Mouse (Mus musculus) testis, adult 2 months (tissue): ENCODE measurements around the gene Gm44973. TPM values are rescaled to one million over a fixed set of nuclear protein-coding genes. Genes with fewer than 3 reads are reported as not detected.
"Not testable (repeated sequence)": the region's sequence is repeated elsewhere in the genome, so short reads cannot be mapped to it uniquely, and the experiment has no call there.

Experiments
- H3K27ac ChIP-seq: fragments of 200-500 bp; 2 replicates; pipeline ENCODE4 v1.5.1; 2012; ENCODE audit warnings: low read depth, low read length; ENCODE audit not compliant: control insufficient read depth, insufficient read depth
- H3K27me3 ChIP-seq: fragments of 200-500 bp; 2 replicates; pipeline ENCODE4 v1.6.1; 2012; ENCODE audit warnings: mild to moderate bottlenecking, low read length, moderate library complexity; ENCODE audit not compliant: control insufficient read depth, insufficient read depth
- H3K36me3 ChIP-seq: fragments of 200-500 bp; 2 replicates; pipeline ENCODE4 v1.6.1; 2012; ENCODE audit warnings: mild to moderate bottlenecking, low read length; ENCODE audit not compliant: control insufficient read depth, insufficient read depth
- H3K4me1 ChIP-seq: fragments of 200-500 bp; 2 replicates; pipeline ENCODE4 v1.6.1; 2012; ENCODE audit warnings: low read length; ENCODE audit not compliant: control insufficient read depth, insufficient read depth
- H3K4me3 ChIP-seq: fragments of 200-500 bp; 2 replicates; pipeline ENCODE4 v1.5.1; 2012; ENCODE audit warnings: low read depth, mild to moderate bottlenecking, low read length, moderate library complexity, mixed read lengths; ENCODE audit not compliant: control insufficient read depth
- CTCF ChIP-seq: fragments of 200-500 bp; IDR thresholded peaks from 2 replicates; pipeline ENCODE4 v1.5.1; 2012; ENCODE audit warnings: low read depth, mild to moderate bottlenecking, inconsistent platforms, low read length, moderate library complexity; ENCODE audit not compliant: control insufficient read depth, insufficient read depth, insufficient replicate concordance
- POLR2A ChIP-seq: fragments of 200-500 bp; IDR thresholded peaks from 2 replicates; pipeline ENCODE4 v1.6.1; 2012; ENCODE audit warnings: low read depth, mild to moderate bottlenecking, inconsistent platforms, low read length, moderate library complexity; ENCODE audit not compliant: control insufficient read depth
- polyA plus RNA-seq: library from polyadenylated mRNA; depleted of rRNA; stranded (reverse); fragments of >200 nt; gene quantifications from 2 replicates; pipeline ENCODE4 v1.2.3, GENCODE M21; 2012

Gm44973 gene
- polyA plus RNA-seq, 1 experiment = not detected

- no peak overlapping the region for H3K27ac ChIP-seq
- TF ChIP-seq CTCF (no peak), POLR2A (no peak)
Observed at GRCm38 (mm10) chr7:4993347-4993998, 21.8 kb upstream of the Gm44973 start.

GRCm38 (mm10) chr7:4993999-4994788 lies 21.1 kb upstream of the Gm44973 start:
- Histone ChIP-seq H3K4me3 (no peak overlapping the region), H3K36me3 (no peaks in the 10 kb centered on the region), H3K4me1 (peaks cover 20% of the 10 kb centered on the region), H3K27ac (no peak overlapping the region), H3K27me3 (no peaks in the 10 kb centered on the region)
- TF ChIP-seq POLR2A (no peak), CTCF (no peak)

More at GRCm38 (mm10) chr7:4993347-4993998, 21.8 kb upstream of the Gm44973 start:
- no peaks in the 10 kb centered on the region for H3K27me3 ChIP-seq
- H3K4me3 ChIP-seq = no peak overlapping the region
- no peaks in the 10 kb centered on the region for H3K36me3 ChIP-seq
- peaks cover 20% of the 10 kb centered on the region for H3K4me1 ChIP-seq

GRCm38 (mm10) chr7:4995268-4996002 lies 19.9 kb upstream of the Gm44973 start:
- peak overlapping the region; percentile 89 for H3K4me3 ChIP-seq
- H3K27me3 ChIP-seq = no peaks in the 10 kb centered on the region
- peaks cover 20% of the 10 kb centered on the region for H3K4me1 ChIP-seq
- no peaks in the 10 kb centered on the region for H3K36me3 ChIP-seq
- H3K27ac ChIP-seq = no peak overlapping the region; the same call in 1 of the 2 replicates
- no peak for TF ChIP-seq POLR2A
- TF ChIP-seq CTCF = no peak

GRCm38 (mm10) chr7:4996003-4996895 lies 19.0 kb upstream of the Gm44973 start, which contains the start of gene Zfp579:
Gene Zfp579 (minus strand): TSS chr7:4996158.
- peak within 1 kb of the TSS; percentile 89 for H3K4me3 ChIP-seq
- H3K4me1 ChIP-seq = peaks cover 20% of the 10 kb centered on the region
- peak within 1 kb of the TSS; percentile 1; the same call in 1 of the 2 replicates for H3K27ac ChIP-seq
- TF ChIP-seq POLR2A (no peak), CTCF (no peak)
- no peaks in the 10 kb centered on the region for H3K27me3 ChIP-seq
- H3K36me3 ChIP-seq = no peaks in the 10 kb centered on the region

GRCm38 (mm10) chr7:4996934-4997333 lies 18.4 kb upstream of the Gm44973 start:
- Histone ChIP-seq H3K27me3 (no peaks in the 10 kb centered on the region), H3K4me1 (peaks cover 20% of the 10 kb centered on the region), H3K27ac (no peak overlapping the region), H3K36me3 (no peaks in the 10 kb centered on the region), H3K4me3 (no peak overlapping the region)
- TF ChIP-seq CTCF (no peak), POLR2A (no peak)

GRCm38 (mm10) chr7:4999876-5000275 lies 15.4 kb upstream of the Gm44973 start:
- TF ChIP-seq CTCF (no peak), POLR2A (no peak)
- no peaks in the 10 kb centered on the region for H3K27me3 ChIP-seq
- no peak overlapping the region for H3K27ac ChIP-seq
- H3K4me1 ChIP-seq = peaks cover 13% of the 10 kb centered on the region
- H3K36me3 ChIP-seq = no peaks in the 10 kb centered on the region
- H3K4me3 ChIP-seq = no peak overlapping the region

GRCm38 (mm10) chr7:5002876-5003275 lies 12.4 kb upstream of the Gm44973 start:
- H3K27ac ChIP-seq, H3K36me3 ChIP-seq, H3K27me3 ChIP-seq, H3K4me3 ChIP-seq, H3K4me1 ChIP-seq: not testable (repeated sequence)
